Mouse (Mus musculus) hindbrain, embryonic 14.5 days (tissue): ENCODE data around the gene Lman2l. TPM values are rescaled to one million over a fixed set of nuclear protein-coding genes. Genes with fewer than 3 reads are reported as not detected.
A peak's percentile ranks its signal among the peaks of the same experiment; 100 is the strongest.

Experiments
- ATAC-seq: fragments of 200-750 bp; cut with Nextera tagmentation; 2 replicates; pipeline ENCODE4 v1.8.0; 2017; ENCODE audit warnings: moderate number of reproducible peaks, mild to moderate bottlenecking, moderate TSS enrichment, moderate library complexity; ENCODE audit not compliant: low FRiP score
- DNase-seq: peaks from one replicate; pipeline ENCODE4 v3.0.0-alpha.2; 2015; ENCODE audit warnings: low spot score
- H3K27ac ChIP-seq: fragments of 300-500 bp; sonication (generic); 2 replicates; pipeline ENCODE4 v1.5.1; 2014; ENCODE audit warnings: mild to moderate bottlenecking, moderate library complexity
- H3K27me3 ChIP-seq: fragments of 300-500 bp; sonication (generic); 2 replicates; pipeline ENCODE4 v1.6.1; 2014; ENCODE audit warnings: mild to moderate bottlenecking, low read length, mixed read lengths; ENCODE audit not compliant: control insufficient read depth, insufficient read depth
- H3K36me3 ChIP-seq: fragments of 300-500 bp; sonication (generic); replicated peaks from 2 replicates; pipeline ENCODE4 v1.6.1; 2014; ENCODE audit not compliant: control insufficient read depth, insufficient read depth
- H3K4me1 ChIP-seq: fragments of 300-500 bp; sonication (generic); replicated peaks from 2 replicates; pipeline ENCODE4 v1.6.1; 2014; ENCODE audit warnings: antibody characterized with exemption, low read length, mixed read lengths; ENCODE audit not compliant: control insufficient read depth, insufficient read depth
- H3K4me2 ChIP-seq: fragments of 300-500 bp; sonication (generic); replicated peaks from 2 replicates; pipeline ENCODE4 v1.6.1; 2014; ENCODE audit warnings: mild to moderate bottlenecking, moderate library complexity
- H3K4me3 ChIP-seq: fragments of 300-500 bp; sonication (generic); replicated peaks from 2 replicates; pipeline ENCODE4 v1.5.1; 2014; ENCODE audit warnings: mild to moderate bottlenecking, low read length
- H3K9ac ChIP-seq: fragments of 300-500 bp; sonication (generic); 2 replicates; pipeline ENCODE4 v1.6.1; 2014
- H3K9me3 ChIP-seq: fragments of 300-500 bp; sonication (generic); 2 replicates; pipeline ENCODE4 v1.6.1; 2016; ENCODE audit warnings: low read length; ENCODE audit not compliant: control insufficient read depth
- WGBS: fragments of 180-500 bp; shearing (Covaris S2); extraction: QIAGEN DNeasy Blood & Tissue Kit; methylation state at CpG from one replicate; pipeline ENCODE4 v1.1.7; 2014; 5-methylcytosine and 5-hydroxymethylcytosine counted together
- polyA plus RNA-seq: library from polyadenylated mRNA; unstranded; fragments of >200 nt; fragmentation: Nextera tagmentation; extraction: Ambion mirVana; gene quantifications from 2 replicates; pipeline ENCODE4 v1.2.1, GENCODE M21; 2014

Lman2l gene
- polyA plus RNA-seq = 41.8 and 41.9 TPM in 2 replicates

DNA sequence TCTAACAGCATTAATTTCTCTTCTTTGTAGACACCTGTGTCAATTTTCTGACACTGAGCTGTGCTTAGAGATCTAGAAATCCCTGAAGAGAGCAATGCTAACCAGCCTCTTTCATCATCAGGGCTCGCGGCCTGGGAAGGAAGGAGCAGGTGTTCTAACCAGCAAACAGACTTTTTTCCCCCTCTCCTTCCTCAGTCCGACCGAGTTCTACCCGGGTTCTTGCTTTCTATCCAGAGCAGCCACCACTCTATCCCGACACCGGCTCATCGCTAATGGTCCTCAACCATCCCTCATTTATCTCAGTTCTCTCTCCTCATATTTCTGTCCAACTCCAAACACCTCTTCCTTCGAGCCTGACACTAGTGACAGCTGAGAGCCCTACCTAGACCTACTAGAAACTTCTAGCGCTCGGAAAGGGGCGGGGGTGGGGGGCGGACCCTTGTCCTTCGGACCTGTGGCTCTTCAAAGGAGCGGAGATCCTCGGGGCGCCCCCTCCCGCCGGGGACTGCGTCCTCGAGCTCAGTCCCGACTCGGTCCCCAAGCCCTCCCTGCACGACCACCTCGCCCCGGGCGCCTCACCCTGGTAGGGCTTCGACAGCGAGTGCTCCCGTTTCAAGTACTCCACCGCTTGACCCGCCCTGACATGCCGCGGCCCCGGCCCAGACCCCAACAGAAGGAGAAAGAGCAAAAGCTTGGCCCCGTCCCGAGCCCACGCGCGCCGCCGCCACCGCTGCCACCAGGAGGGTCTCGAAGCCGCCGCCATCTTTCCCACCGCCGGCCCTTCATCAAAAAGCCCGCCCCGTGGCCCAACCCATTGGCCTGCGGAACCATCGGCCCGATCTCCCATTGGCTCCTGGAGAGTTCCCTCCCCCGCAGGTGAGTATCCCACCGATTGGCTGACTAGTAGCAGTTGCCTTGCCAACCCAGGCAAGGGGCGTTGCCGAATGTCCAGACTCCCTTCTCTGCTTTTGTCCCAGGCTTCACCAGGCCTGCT lies at the start of gene Lman2l:
TSS of gene Lman2l (minus strand) at position 801 of the 994 bp plus-strand sequence.
- peaks cover 21% of the 10 kb centered on the region for H3K36me3 ChIP-seq
- H3K4me3 ChIP-seq = peak within 1 kb of the TSS; percentile 70
- peak within 1 kb of the TSS; percentile 72 for H3K4me2 ChIP-seq
- 0 out of 2 replicates have a peak, but pooled peaks cover 6% of the 10 kb centered on the region for H3K4me1 ChIP-seq
- DNase-seq (peak; percentile 95), ATAC-seq (peak; percentile 99)
- peak within 1 kb of the TSS; percentile 82 for H3K27ac ChIP-seq
- H3K9ac ChIP-seq = peak within 1 kb of the TSS; percentile 63
- H3K9me3 ChIP-seq = no peaks in the 10 kb centered on the region
- under 1% methylated on average over 56 of the region's 57 CpGs for WGBS
- H3K27me3 ChIP-seq = no peaks in the 10 kb centered on the region

DNA sequence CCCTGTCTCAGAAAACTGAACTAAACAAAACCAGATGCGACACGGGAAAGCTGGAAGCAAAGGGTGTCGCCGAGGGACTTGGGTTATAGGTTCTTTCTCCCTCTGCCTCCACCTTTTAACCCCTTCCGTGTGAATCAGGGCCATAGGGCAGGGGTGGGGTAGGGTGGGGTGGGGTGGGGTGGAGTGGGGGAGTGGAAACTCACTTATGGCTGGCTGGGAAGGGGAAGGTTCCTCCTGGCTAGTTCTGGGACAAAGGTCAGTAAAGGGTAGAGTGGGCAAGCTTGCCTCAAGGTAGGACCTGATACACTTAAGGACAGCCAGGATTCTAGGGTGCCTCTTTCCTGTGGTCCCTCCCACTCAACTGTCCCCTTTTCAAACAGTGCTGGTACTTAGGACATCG lies 48.2 kb upstream of the Lman2l start:
- H3K9ac ChIP-seq = no peak overlapping the region
- H3K4me2 ChIP-seq = no peak overlapping the region
- no peak overlapping the region for H3K4me3 ChIP-seq
- H3K36me3 ChIP-seq = 0 out of 2 replicates have a peak, but pooled peaks cover 2% of the 10 kb centered on the region
- H3K27me3 ChIP-seq = no peaks in the 10 kb centered on the region
- H3K4me1 ChIP-seq = no peaks in the 10 kb centered on the region
- DNase-seq = no peak
- ATAC-seq = no peak
- WGBS = 84% methylated on average over 6 of the region's 6 CpGs
- H3K9me3 ChIP-seq = no peaks in the 10 kb centered on the region
- no peak overlapping the region for H3K27ac ChIP-seq

DNA sequence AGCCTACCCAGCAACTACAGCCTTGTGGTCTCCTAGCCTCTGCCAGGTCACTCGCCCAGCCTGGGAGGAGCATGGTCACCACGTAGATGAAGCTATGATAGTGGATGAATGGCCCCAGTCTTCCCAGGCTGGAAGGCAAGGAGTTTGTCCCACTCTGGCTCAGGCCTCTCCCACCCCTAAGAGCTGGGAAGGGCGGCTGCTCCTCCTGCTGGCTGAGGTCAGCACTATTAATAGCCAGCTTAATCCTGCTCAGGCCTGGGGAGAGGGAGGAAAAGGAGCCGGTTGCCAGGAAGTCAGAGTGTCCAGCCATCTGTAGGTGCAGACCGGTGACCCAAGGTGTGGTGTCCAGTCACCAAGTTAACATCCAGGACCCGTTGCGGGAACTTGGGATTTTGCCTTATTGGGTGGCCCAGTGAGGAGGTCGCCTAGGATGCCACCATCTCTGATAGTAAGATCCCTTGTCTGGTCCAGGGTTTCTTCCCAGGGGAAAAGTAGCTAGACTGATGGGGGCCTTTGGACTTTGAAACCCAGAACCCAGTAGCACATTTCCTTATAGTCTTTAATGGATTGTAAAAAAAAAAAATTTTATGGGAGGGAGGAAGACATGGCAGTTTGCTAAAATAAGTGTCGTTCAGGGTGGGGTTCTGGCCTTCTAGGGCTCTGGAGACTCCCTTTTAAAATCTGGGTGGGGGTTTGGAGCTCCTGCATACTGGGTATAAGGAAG lies 47.5 kb upstream of the Lman2l start:
- ATAC-seq = peak; percentile 73; the same call in 1 of the 2 replicates

DNA sequence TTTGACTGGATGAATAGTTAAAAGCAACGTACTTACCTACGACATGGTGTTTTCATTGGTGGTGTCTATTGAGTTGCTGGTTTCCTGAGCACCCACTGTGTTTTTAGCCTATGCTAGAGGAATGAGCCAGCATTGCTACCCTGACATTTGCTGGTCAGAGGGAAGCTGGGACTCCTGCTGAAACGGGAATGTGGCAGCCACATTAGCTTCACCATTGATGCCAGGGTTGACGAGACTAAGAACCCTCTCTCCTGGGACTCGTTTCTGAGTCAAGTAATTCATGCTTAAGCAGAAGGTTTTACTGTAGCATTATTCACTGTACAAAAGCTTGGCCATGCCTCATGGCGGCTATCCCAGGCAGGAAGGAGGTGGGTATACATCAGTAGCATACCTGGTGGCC lies 44.6 kb upstream of the Lman2l start:
- Histone ChIP-seq H3K9me3 (no peaks in the 10 kb centered on the region), H3K4me1 (no peaks in the 10 kb centered on the region), H3K27ac (no peak overlapping the region), H3K36me3 (no peaks in the 10 kb centered on the region), H3K9ac (no peak overlapping the region), H3K4me2 (no peak overlapping the region), H3K4me3 (no peak overlapping the region), H3K27me3 (no peaks in the 10 kb centered on the region)
- ATAC-seq (no peak), DNase-seq (no peak)
- WGBS = 60% methylated on average over 6 of the region's 6 CpGs

More for the DNA sequence above, 47.5 kb upstream of the Lman2l start:
- 54% methylated on average over 9 of the region's 9 CpGs for WGBS
- H3K27me3 ChIP-seq = no peaks in the 10 kb centered on the region
- H3K9ac ChIP-seq = no peak overlapping the region
- H3K36me3 ChIP-seq = no peaks in the 10 kb centered on the region
- no peaks in the 10 kb centered on the region for H3K9me3 ChIP-seq
- H3K4me3 ChIP-seq = no peak overlapping the region
- no peak for DNase-seq
- H3K4me2 ChIP-seq = no peak overlapping the region
- H3K27ac ChIP-seq = no peak overlapping the region
- H3K4me1 ChIP-seq = no peaks in the 10 kb centered on the region

DNA sequence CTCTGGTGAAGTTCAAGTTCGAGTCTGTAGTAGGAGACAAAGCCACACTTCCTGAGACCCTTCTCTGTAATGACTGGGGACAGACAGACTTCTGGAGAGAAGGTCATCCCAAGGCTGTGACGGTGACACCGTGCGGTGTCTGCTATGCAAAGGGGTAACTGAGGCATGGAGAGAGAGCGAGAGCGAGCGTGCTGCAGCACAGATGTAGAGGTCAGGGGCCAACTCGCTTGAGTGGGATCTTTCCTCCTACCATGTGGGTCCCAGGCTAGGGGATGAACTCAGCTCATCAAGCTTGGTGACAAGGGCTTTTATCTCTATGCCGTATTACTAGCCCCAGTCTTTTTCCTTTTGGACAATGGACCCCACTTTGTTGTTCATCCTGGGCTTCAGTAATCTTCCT lies 42.0 kb upstream of the Lman2l start:
- ATAC-seq (no peak), DNase-seq (no peak)
- H3K36me3 ChIP-seq = no peaks in the 10 kb centered on the region
- 46% methylated on average over 9 of the region's 9 CpGs for WGBS
- no peak overlapping the region for H3K9ac ChIP-seq
- H3K27me3 ChIP-seq = no peaks in the 10 kb centered on the region
- H3K4me3 ChIP-seq = no peak overlapping the region
- no peaks in the 10 kb centered on the region for H3K9me3 ChIP-seq
- H3K4me2 ChIP-seq = no peak overlapping the region
- no peaks in the 10 kb centered on the region for H3K4me1 ChIP-seq
- H3K27ac ChIP-seq = no peak overlapping the region

DNA sequence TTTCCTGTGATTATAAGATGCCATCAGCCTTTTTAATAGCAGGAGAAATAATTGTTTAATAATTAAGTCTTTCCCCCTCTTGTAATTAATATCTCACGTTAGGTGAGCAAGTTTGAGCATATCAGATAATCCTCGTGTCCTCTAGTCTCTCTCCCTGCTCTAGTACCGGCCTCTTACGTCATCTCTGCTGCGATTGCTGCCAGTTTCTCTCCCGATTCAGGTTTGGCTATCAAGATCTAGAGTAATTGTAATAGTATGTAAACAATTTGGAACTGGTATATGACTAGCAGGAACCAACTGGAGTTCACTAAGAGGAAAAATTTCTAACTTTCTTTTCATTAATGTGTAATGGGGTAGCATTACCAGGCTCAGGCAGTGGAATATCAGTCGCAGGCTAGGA lies 40.0 kb upstream of the Lman2l start:
- Histone ChIP-seq H3K9me3 (no peaks in the 10 kb centered on the region), H3K36me3 (no peaks in the 10 kb centered on the region), H3K4me2 (no peak overlapping the region), H3K4me1 (no peaks in the 10 kb centered on the region), H3K9ac (no peak overlapping the region), H3K27ac (no peak overlapping the region), H3K4me3 (no peak overlapping the region), H3K27me3 (no peaks in the 10 kb centered on the region)
- ATAC-seq (no peak), DNase-seq (no peak)
- 77% methylated on average over 7 of the region's 7 CpGs for WGBS

DNA sequence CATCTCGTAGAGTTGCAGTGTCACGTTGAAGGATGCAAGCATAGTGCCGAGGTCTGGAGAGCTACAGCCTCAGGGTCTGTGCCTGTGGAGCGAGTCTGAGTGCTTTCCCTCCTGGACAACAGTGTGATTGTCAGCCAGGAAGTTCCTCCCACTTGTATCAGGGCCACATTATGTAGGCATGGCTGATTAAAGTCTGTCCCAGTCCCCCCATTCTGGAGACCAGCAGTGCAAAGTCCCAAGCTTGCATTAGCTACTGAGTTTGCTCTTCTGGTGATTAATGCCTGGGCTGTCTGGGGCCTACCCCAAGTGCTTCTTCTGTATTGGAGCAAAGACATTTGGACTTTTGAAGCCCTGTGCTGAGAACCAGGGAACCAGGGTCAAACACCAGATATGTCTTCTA lies 38.8 kb upstream of the Lman2l start:
- Histone ChIP-seq H3K4me1 (no peaks in the 10 kb centered on the region), H3K4me3 (no peak overlapping the region), H3K4me2 (no peak overlapping the region), H3K27ac (no peak overlapping the region), H3K9ac (no peak overlapping the region), H3K9me3 (no peaks in the 10 kb centered on the region), H3K36me3 (no peaks in the 10 kb centered on the region), H3K27me3 (no peaks in the 10 kb centered on the region)
- ATAC-seq = no peak
- 72% methylated on average over 4 of the region's 4 CpGs for WGBS
- no peak for DNase-seq

DNA sequence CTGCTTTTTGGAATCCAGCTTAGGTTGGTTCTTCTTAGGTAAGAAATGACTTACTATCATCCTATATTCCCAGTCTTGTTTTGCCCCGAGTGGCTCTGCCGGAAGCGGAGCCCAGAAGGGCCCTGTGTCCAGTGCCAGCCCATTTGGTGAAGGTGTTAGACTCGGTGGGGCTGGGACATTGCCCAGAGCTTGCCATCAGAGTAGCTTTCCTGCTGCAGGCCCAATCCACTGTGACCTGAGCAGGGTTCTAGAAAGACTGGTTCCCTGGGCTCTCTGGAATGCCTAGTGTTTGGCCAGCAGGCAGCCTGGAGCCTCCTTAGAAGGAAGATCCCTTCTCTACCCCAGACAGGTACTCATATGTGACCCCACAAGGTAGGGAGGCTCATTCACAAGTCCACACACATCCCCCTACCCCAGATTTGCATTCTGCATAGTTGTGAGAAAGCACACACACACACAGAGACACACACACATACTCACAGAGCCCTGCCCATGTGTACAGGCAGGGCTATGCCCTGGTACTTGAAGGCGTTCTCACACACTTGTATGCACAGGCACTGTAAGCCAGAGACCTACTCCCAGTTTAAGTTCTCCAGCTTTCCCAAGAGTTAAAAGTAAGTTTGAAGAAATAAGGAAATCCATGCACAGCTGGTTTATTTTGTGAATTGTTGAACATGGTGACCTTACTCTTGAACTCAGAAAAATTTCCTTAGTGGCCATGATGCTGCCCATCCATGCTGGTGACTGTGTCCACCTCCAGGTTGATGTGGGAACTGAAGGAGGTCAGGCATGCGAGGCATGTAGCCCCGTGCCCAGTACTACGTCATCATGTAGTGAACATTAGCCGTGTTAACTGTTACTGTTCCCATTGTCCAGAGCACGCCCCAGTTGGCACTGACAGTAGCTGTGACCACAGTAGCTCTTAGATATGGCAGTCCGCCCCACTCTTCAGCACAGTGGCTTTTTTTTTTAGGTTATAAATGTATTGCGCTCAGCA lies 35.1 kb upstream of the Lman2l start:
- DNase-seq (no peak), ATAC-seq (no peak)
- WGBS = 87% methylated on average over 12 of the region's 12 CpGs
- no peak overlapping the region for H3K27ac ChIP-seq
- H3K9me3 ChIP-seq = no peaks in the 10 kb centered on the region
- H3K4me3 ChIP-seq = no peak overlapping the region
- no peaks in the 10 kb centered on the region for H3K27me3 ChIP-seq
- no peak overlapping the region for H3K4me2 ChIP-seq
- H3K9ac ChIP-seq = no peak overlapping the region
- H3K4me1 ChIP-seq = peaks cover 15% of the 10 kb centered on the region
- H3K36me3 ChIP-seq = no peaks in the 10 kb centered on the region
